Mouse (Mus musculus): ENCODE data around the gene Slc25a45.

Gene Slc25a45

DNA sequence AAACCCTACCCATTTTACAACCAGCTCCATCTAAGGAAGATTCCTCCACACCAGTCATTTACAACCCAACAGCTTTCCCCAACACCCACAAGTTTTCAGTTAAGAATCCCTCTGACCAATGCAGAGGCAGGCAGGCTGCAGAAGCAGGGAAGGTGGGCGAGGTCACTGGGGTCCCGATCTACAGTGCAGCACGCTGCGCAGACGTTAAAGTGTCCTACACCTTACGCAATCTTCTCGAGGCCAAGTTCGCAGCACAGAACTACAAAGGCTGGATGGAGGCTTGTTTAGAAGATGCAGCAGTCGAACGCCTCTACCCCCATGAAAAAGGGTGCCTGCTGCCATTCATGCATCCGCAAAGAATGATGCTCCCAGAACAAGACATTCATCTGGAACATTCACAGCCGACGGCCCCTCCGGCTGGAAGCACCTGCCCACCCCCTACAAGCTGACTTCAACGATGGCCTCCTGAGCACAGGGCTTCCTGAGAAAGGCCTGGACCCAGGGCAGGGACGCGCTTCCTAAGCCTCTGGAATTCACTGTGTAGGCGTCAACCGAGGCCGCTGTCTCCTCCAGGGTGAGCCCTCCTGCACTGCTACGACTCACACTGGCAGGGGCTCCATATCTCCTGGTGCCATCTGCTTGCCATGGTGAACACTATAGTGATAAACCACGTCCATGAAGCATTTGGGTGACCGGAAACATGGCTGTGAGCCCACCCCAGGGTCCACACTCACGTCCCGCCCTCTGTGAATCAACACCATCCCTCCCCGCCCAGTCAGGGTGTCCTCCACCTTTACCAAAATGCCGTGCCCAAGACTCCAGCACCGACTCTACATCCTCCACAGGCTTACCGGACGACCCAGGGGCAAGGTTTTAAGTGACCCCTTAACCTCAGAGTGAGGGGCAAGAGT, 33.6 kb upstream of the Slc25a45 start:
- TF ChIP-seq POU5F1 (IDR thresholded peaks at IDR 0.05; ENCODE audit: borderline replicate concordance, low read length) (no peak), NANOG (IDR thresholded peaks at IDR 0.05; ENCODE audit: borderline replicate concordance, low read length) (no peak), CTCF (conservative IDR thresholded peaks at IDR 0.05; ENCODE audit: low read length) (no peak)
- Histone ChIP-seq H3K27me3 (ENCODE audit: insufficient read depth, low read length) (no peaks in the 10 kb centered on the region), H3K4me3 (replicated peaks; ENCODE audit: low read length) (peak overlapping the region; percentile 87), H3K36me3 (ENCODE audit: insufficient read depth, low read length) (peaks cover 16% of the 10 kb centered on the region; the same call in 1 of the 2 replicates), H3K9me3 (ENCODE audit: low read length) (no peaks in the 10 kb centered on the region), H3K4me1 (replicated peaks; ENCODE audit: low read depth, low read length) (peaks cover 88% of the 10 kb centered on the region)

- Histone ChIP-seq H3K36me3 (ENCODE audit: insufficient read depth, low read length) (peaks cover 12% of the 10 kb centered on the region; the same call in 1 of the 2 replicates), H3K9me3 (ENCODE audit: low read length) (no peaks in the 10 kb centered on the region), H3K27me3 (ENCODE audit: insufficient read depth, low read length) (no peaks in the 10 kb centered on the region), H3K4me1 (replicated peaks; ENCODE audit: low read depth, low read length) (peaks cover 89% of the 10 kb centered on the region), H3K4me3 (replicated peaks; ENCODE audit: low read length) (peak overlapping the region; percentile 87)
- no peak for TF ChIP-seq CTCF (conservative IDR thresholded peaks at IDR 0.05; ENCODE audit: low read length)
Observed at GRCm38 (mm10) chr19:5844831-5845318, 32.7 kb upstream of the Slc25a45 start.

GRCm38 (mm10) chr19:5845319-5846135, 32.1 kb upstream of the Slc25a45 start:
- Histone ChIP-seq H3K4me3 (replicated peaks; ENCODE audit: low read length) (peak overlapping the region; percentile 87), H3K9me3 (ENCODE audit: low read length) (no peaks in the 10 kb centered on the region), H3K4me1 (replicated peaks; ENCODE audit: low read depth, low read length) (peaks cover 89% of the 10 kb centered on the region), H3K36me3 (ENCODE audit: insufficient read depth, low read length) (peaks cover 9% of the 10 kb centered on the region; the same call in 1 of the 2 replicates), H3K27me3 (ENCODE audit: insufficient read depth, low read length) (no peaks in the 10 kb centered on the region)
- TF ChIP-seq NANOG (IDR thresholded peaks at IDR 0.05; ENCODE audit: borderline replicate concordance, low read length) (no peak), CTCF (conservative IDR thresholded peaks at IDR 0.05; ENCODE audit: low read length) (no peak), POU5F1 (IDR thresholded peaks at IDR 0.05; ENCODE audit: borderline replicate concordance, low read length) (no peak)

- Histone ChIP-seq H3K9me3 (ENCODE audit: low read length) (no peaks in the 10 kb centered on the region), H3K4me1 (replicated peaks; ENCODE audit: low read depth, low read length) (peaks cover 89% of the 10 kb centered on the region), H3K36me3 (ENCODE audit: insufficient read depth, low read length) (peaks cover 15% of the 10 kb centered on the region), H3K27me3 (ENCODE audit: insufficient read depth, low read length) (no peaks in the 10 kb centered on the region), H3K4me3 (replicated peaks; ENCODE audit: low read length) (peak overlapping the region; percentile 66)
- TF ChIP-seq NANOG (IDR thresholded peaks at IDR 0.05; ENCODE audit: borderline replicate concordance, low read length) (no peak), CTCF (conservative IDR thresholded peaks at IDR 0.05; ENCODE audit: low read length) (no peak), POU5F1 (IDR thresholded peaks at IDR 0.05; ENCODE audit: borderline replicate concordance, low read length) (no peak)
Observed at GRCm38 (mm10) chr19:5846154-5846553, 31.5 kb upstream of the Slc25a45 start.

DNA sequence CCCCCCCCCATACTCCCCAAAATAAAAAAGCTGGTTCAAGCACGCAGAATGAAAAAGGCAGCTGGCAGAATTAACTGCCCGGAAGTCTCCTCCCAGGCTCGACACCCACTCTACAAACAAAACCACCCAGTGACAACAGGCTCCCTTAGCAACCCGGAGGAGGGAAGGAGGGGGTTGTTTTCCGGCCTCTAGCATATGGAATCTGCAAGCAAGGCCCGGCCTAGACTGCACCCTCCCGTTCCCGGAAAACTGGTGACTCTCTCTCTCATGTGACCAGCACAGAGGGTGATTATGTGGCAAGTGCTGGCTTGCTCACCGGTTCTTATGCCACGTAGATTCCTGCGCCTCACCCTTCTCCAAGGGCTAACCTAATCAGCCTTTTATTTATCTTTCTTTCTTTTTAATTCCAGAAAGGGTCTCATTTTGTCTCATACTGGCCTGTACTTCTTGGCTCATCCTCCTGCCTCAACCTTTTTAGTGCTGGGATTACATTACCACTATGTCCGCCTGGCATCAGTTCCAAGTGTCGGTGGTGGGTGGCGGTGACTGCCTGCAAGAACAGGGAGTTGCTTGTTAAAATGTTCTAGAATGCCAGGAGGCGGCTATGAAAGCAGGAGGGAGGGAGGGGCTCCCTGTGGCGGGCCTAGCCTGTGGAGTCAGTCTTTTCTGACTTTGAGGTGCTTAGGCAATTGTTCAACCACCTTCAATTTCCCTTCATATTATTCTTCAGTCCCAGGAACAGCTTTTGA, 30.9 kb upstream of the Slc25a45 start:
- Histone ChIP-seq H3K9me3 (ENCODE audit: low read length) (no peaks in the 10 kb centered on the region), H3K4me1 (replicated peaks; ENCODE audit: low read depth, low read length) (peaks cover 89% of the 10 kb centered on the region), H3K4me3 (replicated peaks; ENCODE audit: low read length) (peak overlapping the region; percentile 66), H3K27me3 (ENCODE audit: insufficient read depth, low read length) (no peaks in the 10 kb centered on the region), H3K36me3 (ENCODE audit: insufficient read depth, low read length) (peaks cover 20% of the 10 kb centered on the region)
- TF ChIP-seq POU5F1 (IDR thresholded peaks at IDR 0.05; ENCODE audit: borderline replicate concordance, low read length) = no peak
- TF ChIP-seq NANOG (IDR thresholded peaks at IDR 0.05; ENCODE audit: borderline replicate concordance, low read length) = no peak
- no peak for TF ChIP-seq CTCF (conservative IDR thresholded peaks at IDR 0.05; ENCODE audit: low read length)

- Histone ChIP-seq H3K36me3 (ENCODE audit: insufficient read depth, low read length) (peaks cover 23% of the 10 kb centered on the region), H3K9me3 (ENCODE audit: low read length) (no peaks in the 10 kb centered on the region), H3K4me1 (replicated peaks; ENCODE audit: low read depth, low read length) (peaks cover 89% of the 10 kb centered on the region), H3K27me3 (ENCODE audit: insufficient read depth, low read length) (no peaks in the 10 kb centered on the region), H3K4me3 (replicated peaks; ENCODE audit: low read length) (peak overlapping the region; percentile 66)
- TF ChIP-seq CTCF (conservative IDR thresholded peaks at IDR 0.05; ENCODE audit: low read length) = no peak
- peak; percentile 8; the same call in 1 of the 2 replicates for TF ChIP-seq NANOG (IDR thresholded peaks at IDR 0.05; ENCODE audit: borderline replicate concordance, low read length)
Observed at GRCm38 (mm10) chr19:5847306-5847796, 30.3 kb upstream of the Slc25a45 start.

DNA sequence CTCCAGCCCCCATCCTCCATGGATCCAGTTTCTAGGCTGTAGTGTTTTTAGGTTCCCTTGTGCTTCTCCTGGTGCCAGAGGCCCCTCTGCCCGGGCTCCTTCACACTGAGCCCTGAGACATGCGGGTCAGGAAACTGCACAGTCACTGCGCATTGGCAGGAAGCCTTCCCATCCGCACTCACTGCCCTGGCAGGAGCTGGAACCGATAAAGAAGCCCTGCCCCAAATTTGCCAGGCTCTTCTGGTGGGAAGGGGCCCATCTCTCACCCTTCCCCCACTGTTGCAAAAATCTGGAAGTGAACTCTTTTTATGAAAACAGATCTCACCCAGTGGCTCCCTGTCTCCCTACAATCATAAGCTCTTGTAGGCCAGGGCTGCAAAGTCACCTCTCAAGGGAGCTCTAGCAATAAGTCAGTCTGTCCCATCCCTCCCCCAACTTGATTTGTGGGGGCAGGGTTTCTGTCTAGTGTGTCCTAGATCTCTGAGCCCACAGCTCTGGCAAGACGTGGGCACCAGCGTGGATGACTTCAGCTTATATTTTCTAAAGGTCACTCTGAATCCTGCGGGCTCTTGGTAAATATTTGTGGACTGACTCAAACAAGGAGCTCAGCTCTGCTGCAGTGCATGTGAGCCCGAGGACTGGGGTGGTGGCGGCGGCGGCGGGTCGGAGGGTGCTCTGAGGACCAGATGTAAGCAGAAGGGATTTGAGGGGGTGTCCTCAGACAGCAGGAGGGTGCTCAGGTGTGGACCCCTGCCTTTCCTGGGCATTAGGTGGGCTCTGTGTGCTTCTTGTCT, 29.4 kb upstream of the Slc25a45 start:
- no peaks in the 10 kb centered on the region for H3K27me3 ChIP-seq (ENCODE audit: insufficient read depth, low read length)
- peaks cover 32% of the 10 kb centered on the region for H3K36me3 ChIP-seq (ENCODE audit: insufficient read depth, low read length)
- no peak for TF ChIP-seq CTCF (conservative IDR thresholded peaks at IDR 0.05; ENCODE audit: low read length)
- TF ChIP-seq POU5F1 (IDR thresholded peaks at IDR 0.05; ENCODE audit: borderline replicate concordance, low read length) = no peak
- TF ChIP-seq NANOG (IDR thresholded peaks at IDR 0.05; ENCODE audit: borderline replicate concordance, low read length) = no peak
- no peaks in the 10 kb centered on the region for H3K9me3 ChIP-seq (ENCODE audit: low read length)
- peak overlapping the region; percentile 66 for H3K4me3 ChIP-seq (replicated peaks; ENCODE audit: low read length)
- peaks cover 88% of the 10 kb centered on the region for H3K4me1 ChIP-seq (replicated peaks; ENCODE audit: low read depth, low read length)
